Mouse (Mus musculus) G1E (cell line): ENCODE results near the gene Sox18. TPM values are rescaled to one million over a fixed set of nuclear protein-coding genes. Genes with fewer than 3 reads are reported as not detected.
A peak's percentile ranks its signal among the peaks of the same experiment; 100 is the strongest.

Experiments used
- ATAC-seq: 2 replicates; pipeline ENCODE4 v1.8.0; 2016; ENCODE audit warnings: mild to moderate bottlenecking; ENCODE audit not compliant: insufficient number of reproducible peaks, poor library complexity, low FRiP score, severe bottlenecking; ENCODE audit errors: extremely low read depth
- DNase-seq: peaks from one replicate; pipeline ENCODE4 v3.0.0; 2012; ENCODE audit warnings: low spot score
- H3K27me3 ChIP-seq: 2 replicates; pipeline ENCODE4 v1.6.1; 2012; ENCODE audit warnings: mild to moderate bottlenecking, low read length, inconsistent platforms; ENCODE audit not compliant: insufficient read depth
- H3K36me3 ChIP-seq: replicated peaks from 2 replicates; pipeline ENCODE3; 2012; ENCODE audit warnings: mild to moderate bottlenecking, inconsistent platforms
- H3K4me1 ChIP-seq: 2 replicates; pipeline ENCODE4 v1.6.1; 2012; ENCODE audit warnings: low read depth, low read length, inconsistent platforms, mixed read lengths; ENCODE audit not compliant: insufficient read depth
- H3K4me3 ChIP-seq: 2 replicates; pipeline ENCODE4 v1.5.1; 2012; ENCODE audit warnings: low read depth, mild to moderate bottlenecking, inconsistent platforms, low read length, moderate library complexity, mixed read lengths
- H3K9me3 ChIP-seq: replicated peaks from 2 replicates; pipeline ENCODE4 v1.6.1; 2012; ENCODE audit warnings: inconsistent platforms
- CTCF ChIP-seq: IDR thresholded peaks from 2 replicates; pipeline ENCODE4 v1.5.1; 2012; ENCODE audit warnings: low read depth, low read length, inconsistent platforms, mixed read lengths
- GATA1 ChIP-seq: IDR thresholded peaks from 2 replicates; pipeline ENCODE4 v1.6.1; 2012; ENCODE audit warnings: borderline replicate concordance, low read length, inconsistent platforms, mixed read lengths
- GATA2 ChIP-seq: IDR thresholded peaks from 2 replicates; pipeline ENCODE4 v1.6.1; 2012; ENCODE audit warnings: low read depth, low read length, inconsistent platforms, borderline replicate concordance
- POLR2AphosphoS5 ChIP-seq: IDR thresholded peaks from 2 replicates; pipeline ENCODE4 v1.6.1; 2012; ENCODE audit warnings: low read depth, low read length, inconsistent platforms; ENCODE audit not compliant: insufficient replicate concordance
- TAL1 ChIP-seq: conservative IDR thresholded peaks from 2 replicates; pipeline ENCODE4 v1.6.1; 2012; ENCODE audit warnings: low read depth, low read length, inconsistent platforms, mixed read lengths
- polyA plus RNA-seq: library from polyadenylated mRNA; stranded (reverse); fragments of >175 nt; gene quantifications from 2 replicates; pipeline ENCODE4 v1.2.3, GENCODE M21; 2012
- total RNA-seq, 2 experiments: library from RNA; stranded (forward) in 1 of 2; stranded (reverse) in 1 of 2; fragments of 200-1000 nt in 1 of 2; fragments of >200 nt in 1 of 2; fragmentation: Nextera tagmentation in 1 of 2; gene quantifications; 2 replicates each; pipeline ENCODE4 v1.2.3; 2014 to 2017

Sox18 gene
- total and polyA plus RNA-seq, 3 experiments: 0.05 TPM; not detected in 2

DNA sequence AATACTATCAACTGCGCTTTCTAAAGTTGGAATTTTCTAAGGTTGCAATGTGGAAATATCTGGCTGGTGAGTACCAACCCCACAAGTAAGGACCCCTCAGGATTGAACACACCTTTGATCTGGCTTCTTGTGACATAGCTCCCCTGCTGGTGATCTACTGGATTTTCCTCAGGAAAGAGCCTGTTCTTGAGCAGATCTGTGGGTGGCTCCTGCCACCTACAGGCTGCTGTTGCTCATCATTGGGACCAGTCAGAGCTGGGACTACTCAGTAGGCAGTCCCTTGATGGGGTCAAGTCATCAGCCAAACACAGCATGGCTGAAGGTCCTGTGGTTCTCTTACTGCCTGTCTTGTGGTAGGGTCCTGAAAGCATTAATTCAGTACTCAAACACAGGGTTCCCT is 7.3 kb upstream of the Sox18 start:
- peaks cover 17% of the 10 kb centered on the region for H3K4me1 ChIP-seq
- H3K4me3 ChIP-seq: no peak overlapping the region
- no peaks in the 10 kb centered on the region for H3K9me3 ChIP-seq
- H3K27me3 ChIP-seq: peaks cover 66% of the 10 kb centered on the region
- ATAC-seq (peak; percentile 74), DNase-seq (peak; percentile 73)
- no peaks in the 10 kb centered on the region for H3K36me3 ChIP-seq
- TF ChIP-seq TAL1: no peak
- TF ChIP-seq CTCF: peak; percentile 42; the same call in 1 of the 2 replicates

DNA sequence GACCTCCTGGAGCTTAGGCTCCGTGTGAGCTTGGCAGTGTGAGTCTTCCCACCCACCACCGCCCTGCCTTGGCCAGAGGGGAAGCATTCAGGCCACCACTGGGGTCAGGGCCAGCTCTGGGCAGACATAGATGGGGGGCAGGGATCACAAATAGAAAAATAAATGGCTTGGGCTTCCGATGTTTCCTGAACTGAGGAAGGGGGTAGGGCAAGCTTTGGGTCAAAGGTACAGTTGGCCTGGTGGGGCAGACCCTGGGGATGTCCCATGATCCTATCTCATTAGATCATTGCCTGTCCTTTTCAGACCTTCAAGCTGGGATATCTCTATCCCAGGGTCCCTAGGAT is 6.3 kb upstream of the Sox18 start:
- H3K4me3 ChIP-seq: no peak overlapping the region
- no peak for TF ChIP-seq POLR2AphosphoS5
- ATAC-seq: no peak
- no peaks in the 10 kb centered on the region for H3K9me3 ChIP-seq
- peaks cover 68% of the 10 kb centered on the region for H3K27me3 ChIP-seq
- H3K36me3 ChIP-seq: no peaks in the 10 kb centered on the region
- peaks cover 17% of the 10 kb centered on the region for H3K4me1 ChIP-seq
- DNase-seq: no peak

- TF ChIP-seq GATA2 (no peak), CTCF (no peak), POLR2AphosphoS5 (no peak), GATA1 (no peak), TAL1 (no peak)
- peaks cover 17% of the 10 kb centered on the region for H3K4me1 ChIP-seq
- peaks cover 66% of the 10 kb centered on the region for H3K27me3 ChIP-seq
- H3K4me3 ChIP-seq: no peak overlapping the region
- H3K9me3 ChIP-seq: no peaks in the 10 kb centered on the region
- H3K36me3 ChIP-seq: no peaks in the 10 kb centered on the region
- DNase-seq (no peak), ATAC-seq (no peak)
Observed at GRCm38 (mm10) chr2:181677096-181677754, 5.8 kb upstream of the Sox18 start.

DNA sequence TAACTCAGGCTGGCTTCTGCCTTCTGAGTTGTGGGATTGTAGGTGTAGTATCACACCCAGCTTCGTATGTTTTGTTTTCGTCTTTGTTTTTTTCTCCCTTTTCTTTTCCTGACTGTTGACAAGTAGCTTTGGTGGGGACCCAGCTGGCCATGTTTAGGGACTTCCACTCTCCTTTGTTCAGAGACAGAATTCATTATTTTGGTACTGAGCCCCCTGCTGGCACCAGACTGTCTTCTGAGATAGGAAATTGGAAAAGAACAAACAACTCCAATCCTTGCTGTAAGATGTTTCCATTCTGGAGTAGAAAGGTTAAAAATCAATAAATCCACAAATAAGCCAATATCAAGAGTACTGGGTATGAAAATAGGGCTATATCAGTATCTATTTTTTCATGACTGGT is 5.0 kb upstream of the Sox18 start:
- Histone ChIP-seq H3K36me3 (no peaks in the 10 kb centered on the region), H3K4me1 (peaks cover 17% of the 10 kb centered on the region), H3K27me3 (peaks cover 64% of the 10 kb centered on the region), H3K9me3 (peaks cover under 1% of the 10 kb centered on the region; the same call in 1 of the 2 replicates), H3K4me3 (no peak overlapping the region)
- ATAC-seq (no peak), DNase-seq (no peak)
- TF ChIP-seq TAL1 (no peak), CTCF (no peak), POLR2AphosphoS5 (no peak), GATA2 (no peak), GATA1 (no peak)

DNA sequence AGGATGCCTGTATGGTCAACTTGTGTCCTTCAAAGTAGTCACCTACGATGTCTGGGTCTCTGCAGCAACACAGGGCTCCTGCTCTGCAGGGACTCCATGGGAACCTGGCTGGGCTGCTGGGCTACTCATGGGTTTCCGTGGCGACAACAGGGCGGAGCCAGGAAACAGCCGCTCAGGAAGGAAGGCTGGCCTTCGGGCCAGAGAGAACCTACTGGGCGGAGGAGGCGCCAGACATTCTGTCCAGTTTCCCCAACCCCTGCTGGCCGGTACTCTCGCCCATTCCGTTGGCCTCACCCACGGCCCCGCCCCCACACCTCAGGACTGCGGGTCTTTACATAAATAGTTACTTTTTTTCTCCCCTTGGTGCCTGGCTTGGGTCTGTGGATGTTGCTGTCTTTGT is 4.0 kb upstream of the Sox18 start:
- peaks cover 14% of the 10 kb centered on the region for H3K4me1 ChIP-seq
- H3K27me3 ChIP-seq: peaks cover 64% of the 10 kb centered on the region
- H3K36me3 ChIP-seq: no peaks in the 10 kb centered on the region
- peaks cover 6% of the 10 kb centered on the region for H3K9me3 ChIP-seq
- TF ChIP-seq GATA1: no peak
- TF ChIP-seq POLR2AphosphoS5: no peak
- no peak for TF ChIP-seq CTCF
- TF ChIP-seq TAL1: no peak
- TF ChIP-seq GATA2: no peak
- ATAC-seq (no peak), DNase-seq (no peak)
- no peak overlapping the region; the same call in 1 of the 2 replicates for H3K4me3 ChIP-seq

GRCm38 (mm10) chr2:181674934-181675333 is 3.5 kb upstream of the Sox18 start:
- peaks cover 10% of the 10 kb centered on the region for H3K4me1 ChIP-seq
- no peak for TF ChIP-seq TAL1
- TF ChIP-seq GATA2: no peak
- TF ChIP-seq CTCF: no peak
- TF ChIP-seq GATA1: no peak
- TF ChIP-seq POLR2AphosphoS5: no peak
- H3K27me3 ChIP-seq: peaks cover 65% of the 10 kb centered on the region

GRCm38 (mm10) chr2:181673501-181673900 is 2.1 kb upstream of the Sox18 start:
- DNase-seq: no peak
- peaks cover 69% of the 10 kb centered on the region for H3K27me3 ChIP-seq
- no peak overlapping the region for H3K4me3 ChIP-seq
- peaks cover 6% of the 10 kb centered on the region for H3K4me1 ChIP-seq
- ATAC-seq: no peak
- H3K36me3 ChIP-seq: no peaks in the 10 kb centered on the region
- no peak for TF ChIP-seq CTCF
- TF ChIP-seq POLR2AphosphoS5: no peak
- TF ChIP-seq GATA1: no peak
- no peak for TF ChIP-seq GATA2
- no peak for TF ChIP-seq TAL1
- peaks cover 6% of the 10 kb centered on the region for H3K9me3 ChIP-seq

More at GRCm38 (mm10) chr2:181674934-181675333, 3.5 kb upstream of the Sox18 start:
- Histone ChIP-seq H3K9me3 (peaks cover 6% of the 10 kb centered on the region), H3K4me3 (no peak overlapping the region), H3K36me3 (no peaks in the 10 kb centered on the region)
- no peak for DNase-seq
- ATAC-seq: no peak
